Mouse (Mus musculus): ENCODE data around the gene Gm20696.

GRCm38 (mm10) chr6:99340902-99341301 lies 325.7 kb downstream of the Gm20696 start:
- TF ChIP-seq TAL1 (IDR thresholded peaks at IDR 0.05; ENCODE audit: low read length) (no peak), GATA1 (IDR thresholded peaks at IDR 0.05; ENCODE audit: low read length) (no peak)
